Mouse (Mus musculus) liver, embryonic 13.5 days (tissue): ENCODE measurements around the gene Smyd3. TPM values are rescaled to one million over a fixed set of nuclear protein-coding genes. Genes with fewer than 3 reads are reported as not detected.
A peak's percentile ranks its signal among the peaks of the same experiment; 100 is the strongest.

ENCODE experiments used
- ATAC-seq: fragments of 200-750 bp; cut with Nextera tagmentation; 2 replicates; pipeline ENCODE4 v1.8.0; 2017; ENCODE audit warnings: low read depth, mild to moderate bottlenecking, moderate number of reproducible peaks, moderate library complexity
- DNase-seq: peaks from one replicate; pipeline ENCODE4 v3.0.0; 2022
- H3K27ac ChIP-seq: fragments of 300-500 bp; sonication (generic); 2 replicates; pipeline ENCODE4 v1.5.1; 2015; ENCODE audit warnings: moderate library complexity, mild to moderate bottlenecking, inconsistent platforms
- H3K27me3 ChIP-seq: fragments of 300-500 bp; sonication (generic); 2 replicates; pipeline ENCODE4 v1.6.1; 2015; ENCODE audit warnings: mild to moderate bottlenecking, inconsistent platforms
- H3K36me3 ChIP-seq: fragments of 300-500 bp; sonication (generic); 2 replicates; pipeline ENCODE4 v1.6.1; 2015; ENCODE audit warnings: mild to moderate bottlenecking, inconsistent platforms
- H3K4me1 ChIP-seq: fragments of 300-500 bp; sonication (generic); replicated peaks from 2 replicates; pipeline ENCODE4 v1.6.1; 2015; ENCODE audit warnings: inconsistent platforms
- H3K4me2 ChIP-seq: fragments of 300-500 bp; sonication (generic); 2 replicates; pipeline ENCODE4 v1.6.1; 2015; ENCODE audit warnings: inconsistent platforms, mild to moderate bottlenecking, moderate library complexity
- H3K4me3 ChIP-seq: fragments of 300-500 bp; sonication (generic); replicated peaks from 2 replicates; pipeline ENCODE4 v1.5.1; 2015; ENCODE audit warnings: mild to moderate bottlenecking, inconsistent platforms
- H3K9ac ChIP-seq: fragments of 300-500 bp; sonication (generic); 2 replicates; pipeline ENCODE4 v1.6.1; 2015; ENCODE audit warnings: mild to moderate bottlenecking, inconsistent platforms
- H3K9me3 ChIP-seq: fragments of 300-500 bp; sonication (generic); replicated peaks from 2 replicates; pipeline ENCODE4 v1.6.1; 2016; ENCODE audit warnings: inconsistent platforms
- WGBS: fragments of 180-500 bp; shearing (Covaris S2); methylation state at CpG from one replicate; pipeline ENCODE4 v1.1.7; 2015; ENCODE audit not compliant: insufficient replicate concordance; 5-methylcytosine and 5-hydroxymethylcytosine counted together
- polyA plus RNA-seq: library from polyadenylated mRNA; unstranded; fragments of >200 nt; fragmentation: Nextera tagmentation; extraction: Ambion mirVana; gene quantifications from 2 replicates; pipeline ENCODE4 v1.2.1, GENCODE M21; 2015

Smyd3 gene
- 6.6 and 7.9 TPM in 2 replicates for polyA plus RNA-seq

- Histone ChIP-seq H3K27ac (peak within 1 kb of the TSS; percentile 83), H3K4me1 (peaks cover 22% of the 10 kb centered on the region), H3K36me3 (no peaks in the 10 kb centered on the region), H3K27me3 (no peaks in the 10 kb centered on the region), H3K9me3 (no peaks in the 10 kb centered on the region), H3K4me3 (peak within 1 kb of the TSS; percentile 81), H3K4me2 (peak within 1 kb of the TSS; percentile 100), H3K9ac (peak within 1 kb of the TSS; percentile 87)
- ATAC-seq (peak; percentile 90), DNase-seq (peak; percentile 82)
- WGBS = 4% methylated on average over 39 of the region's 39 CpGs
Observed at GRCm38 (mm10) chr1:179517713-179518465, at the start of gene Smyd3. Gene Smyd3, minus strand, starts transcription at chr1:179518041.

- Histone ChIP-seq H3K4me1 (peaks cover 41% of the 10 kb centered on the region), H3K36me3 (no peaks in the 10 kb centered on the region)
- 76% methylated on average over 7 of the region's 7 CpGs for WGBS
Observed at GRCm38 (mm10) chr1:179567558-179567957, 49.7 kb upstream of the Smyd3 start.

GRCm38 (mm10) chr1:179563926-179564325 is 46.1 kb upstream of the Smyd3 start:
- peaks cover 42% of the 10 kb centered on the region for H3K4me1 ChIP-seq
- H3K27ac ChIP-seq = no peak overlapping the region
- H3K9ac ChIP-seq = no peak overlapping the region
- H3K9me3 ChIP-seq = no peaks in the 10 kb centered on the region
- H3K36me3 ChIP-seq = no peaks in the 10 kb centered on the region
- no peak for ATAC-seq
- WGBS = 86% methylated on average over 5 of the region's 5 CpGs
- H3K4me2 ChIP-seq = no peak overlapping the region
- no peaks in the 10 kb centered on the region for H3K27me3 ChIP-seq
- DNase-seq = no peak
- no peak overlapping the region for H3K4me3 ChIP-seq

More at GRCm38 (mm10) chr1:179567558-179567957, 49.7 kb upstream of the Smyd3 start:
- ATAC-seq (no peak), DNase-seq (no peak)
- H3K27ac ChIP-seq = no peak overlapping the region
- no peak overlapping the region for H3K9ac ChIP-seq
- no peaks in the 10 kb centered on the region for H3K9me3 ChIP-seq
- H3K4me3 ChIP-seq = no peak overlapping the region
- H3K27me3 ChIP-seq = no peaks in the 10 kb centered on the region
- H3K4me2 ChIP-seq = no peak overlapping the region

GRCm38 (mm10) chr1:179563211-179563610 is 45.4 kb upstream of the Smyd3 start:
- Histone ChIP-seq H3K4me3 (no peak overlapping the region), H3K9ac (no peak overlapping the region), H3K9me3 (no peaks in the 10 kb centered on the region), H3K27me3 (no peaks in the 10 kb centered on the region), H3K27ac (no peak overlapping the region), H3K4me2 (no peak overlapping the region), H3K4me1 (peaks cover 35% of the 10 kb centered on the region), H3K36me3 (no peaks in the 10 kb centered on the region)
- 77% methylated on average over 4 of the region's 4 CpGs for WGBS
- DNase-seq = no peak
- ATAC-seq = no peak

GRCm38 (mm10) chr1:179560845-179561430 is 43.1 kb upstream of the Smyd3 start:
- no peak for ATAC-seq
- H3K4me1 ChIP-seq = peaks cover 22% of the 10 kb centered on the region
- DNase-seq = no peak
- H3K4me3 ChIP-seq = no peak overlapping the region
- no peak overlapping the region for H3K4me2 ChIP-seq
- no peak overlapping the region for H3K27ac ChIP-seq
- no peaks in the 10 kb centered on the region for H3K36me3 ChIP-seq
- no peaks in the 10 kb centered on the region for H3K9me3 ChIP-seq
- WGBS = 84% methylated on average over 6 of the region's 6 CpGs
- no peak overlapping the region for H3K9ac ChIP-seq
- H3K27me3 ChIP-seq = no peaks in the 10 kb centered on the region

- ATAC-seq (no peak), DNase-seq (no peak)
- 59% methylated on average over 11 of the region's 11 CpGs for WGBS
- Histone ChIP-seq H3K27me3 (no peaks in the 10 kb centered on the region), H3K4me3 (no peak overlapping the region), H3K27ac (no peak overlapping the region), H3K4me1 (peaks cover 18% of the 10 kb centered on the region), H3K4me2 (no peak overlapping the region), H3K9ac (no peak overlapping the region), H3K36me3 (no peaks in the 10 kb centered on the region), H3K9me3 (no peaks in the 10 kb centered on the region)
Observed at GRCm38 (mm10) chr1:179559446-179560194, 41.8 kb upstream of the Smyd3 start.

GRCm38 (mm10) chr1:179556921-179557320 is 39.1 kb upstream of the Smyd3 start:
- Histone ChIP-seq H3K4me1 (peaks cover 43% of the 10 kb centered on the region), H3K4me2 (no peak overlapping the region), H3K9ac (no peak overlapping the region), H3K27ac (no peak overlapping the region), H3K4me3 (no peak overlapping the region), H3K27me3 (no peaks in the 10 kb centered on the region), H3K36me3 (no peaks in the 10 kb centered on the region), H3K9me3 (no peaks in the 10 kb centered on the region)
- 72% methylated on average over 3 of the region's 3 CpGs for WGBS
- ATAC-seq (no peak), DNase-seq (no peak)

GRCm38 (mm10) chr1:179553949-179554347 is 36.1 kb upstream of the Smyd3 start:
- ATAC-seq (no peak), DNase-seq (no peak)
- H3K4me1 ChIP-seq = peaks cover 59% of the 10 kb centered on the region
- H3K36me3 ChIP-seq = peaks cover 11% of the 10 kb centered on the region
- H3K9ac ChIP-seq = 0 out of 2 replicates have a peak overlapping the region, but pooled peaks have one; percentile 8
- 52% methylated on average over 4 of the region's 4 CpGs for WGBS
- H3K27me3 ChIP-seq = no peaks in the 10 kb centered on the region
- H3K27ac ChIP-seq = peak overlapping the region; percentile 89
- H3K4me2 ChIP-seq = no peak overlapping the region
- H3K9me3 ChIP-seq = no peaks in the 10 kb centered on the region
- H3K4me3 ChIP-seq = no peak overlapping the region

GRCm38 (mm10) chr1:179553197-179553948 is 35.5 kb upstream of the Smyd3 start:
- Histone ChIP-seq H3K27ac (peak overlapping the region; percentile 89), H3K9me3 (no peaks in the 10 kb centered on the region), H3K9ac (0 out of 2 replicates have a peak overlapping the region, but pooled peaks have one; percentile 8), H3K4me1 (peaks cover 63% of the 10 kb centered on the region), H3K4me2 (peak overlapping the region; percentile 55), H3K4me3 (no peak overlapping the region), H3K36me3 (peaks cover 12% of the 10 kb centered on the region), H3K27me3 (no peaks in the 10 kb centered on the region)
- no peak for ATAC-seq
- WGBS = 59% methylated on average over 5 of the region's 5 CpGs
- no peak for DNase-seq

GRCm38 (mm10) chr1:179552751-179553150 is 34.9 kb upstream of the Smyd3 start:
- no peak for DNase-seq
- 58% methylated on average over 7 of the region's 7 CpGs for WGBS
- Histone ChIP-seq H3K9me3 (no peaks in the 10 kb centered on the region), H3K36me3 (peaks cover 12% of the 10 kb centered on the region), H3K27ac (peak overlapping the region; percentile 89), H3K9ac (peak overlapping the region; percentile 64), H3K27me3 (no peaks in the 10 kb centered on the region), H3K4me2 (peak overlapping the region; percentile 55), H3K4me1 (peaks cover 70% of the 10 kb centered on the region), H3K4me3 (0 out of 2 replicates have a peak overlapping the region, but pooled peaks have one; percentile 14)
- peak; percentile 62 for ATAC-seq
